Mouse (Mus musculus) frontal cortex, postnatal 36 days (tissue): ENCODE data around the gene Anp32e.
"Not testable (repeated sequence)": the region's sequence is repeated elsewhere in the genome, so short reads cannot be mapped to it uniquely, and the experiment has no call there.

Source experiments
- DNase-seq, 2 experiments: peaks; one replicate each; pipeline ENCODE4 v3.0.0; 2022; ENCODE audit warnings: low spot score in 2 of 2

The Anp32e gene

GRCm38 (mm10) chr3:95928658-95929503 is at the start of gene Anp32e:
TSS of gene Anp32e (plus strand) at chr3:95929246.
- DNase-seq: peak; percentile 97 to 98

DNA sequence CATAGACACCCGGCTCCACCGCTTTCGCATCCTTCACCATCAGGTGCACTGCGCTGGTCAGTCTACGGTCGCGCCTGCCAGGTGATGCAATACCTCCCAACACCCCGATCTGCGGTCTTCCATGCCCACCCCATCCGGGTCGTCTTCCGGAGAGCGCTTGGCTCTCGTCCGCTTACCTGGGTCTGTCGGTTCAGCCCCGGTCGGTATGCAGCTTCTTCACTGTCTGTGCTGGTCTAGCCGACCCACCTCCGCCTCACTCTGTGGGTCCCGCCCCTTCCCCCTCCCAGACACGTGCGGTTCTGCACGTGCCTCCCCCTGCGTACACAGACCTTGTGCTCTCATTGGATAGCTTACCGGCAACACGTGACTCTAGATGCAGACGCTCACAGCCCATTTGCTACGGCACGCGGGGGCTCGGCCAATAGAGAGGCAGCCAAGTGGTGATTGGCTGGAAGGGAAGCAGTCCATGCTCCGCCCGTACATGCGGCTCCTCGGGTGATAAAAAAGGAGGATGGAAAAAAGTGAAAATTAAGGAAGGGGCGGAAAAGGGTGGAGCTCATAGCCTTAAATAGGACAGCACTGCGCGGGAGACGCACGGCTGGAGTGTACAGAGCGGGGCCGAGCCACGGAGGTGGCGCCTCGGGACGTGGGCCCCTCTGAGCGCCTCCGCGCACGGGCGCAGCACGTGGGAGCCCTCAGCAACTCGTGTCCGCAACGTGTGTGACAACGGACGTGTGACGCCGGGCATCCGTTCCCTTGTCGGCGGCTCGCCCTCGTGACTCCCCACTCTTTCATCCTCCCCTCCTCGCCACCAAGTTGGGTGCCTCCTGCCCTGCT is 46.8 kb upstream of the Anp32e start, which contains the start of gene Ciart:
Ciart (minus strand) TSS at position 273 of the 837 bp plus-strand sequence.
- peak; percentile 95 to 96 for DNase-seq

- peak; percentile 66 to 75 for DNase-seq
Observed at GRCm38 (mm10) chr3:95882816-95883425, 46.1 kb upstream of the Anp32e start.

GRCm38 (mm10) chr3:95884400-95884799 is 44.6 kb upstream of the Anp32e start:
- DNase-seq: no peak

DNA sequence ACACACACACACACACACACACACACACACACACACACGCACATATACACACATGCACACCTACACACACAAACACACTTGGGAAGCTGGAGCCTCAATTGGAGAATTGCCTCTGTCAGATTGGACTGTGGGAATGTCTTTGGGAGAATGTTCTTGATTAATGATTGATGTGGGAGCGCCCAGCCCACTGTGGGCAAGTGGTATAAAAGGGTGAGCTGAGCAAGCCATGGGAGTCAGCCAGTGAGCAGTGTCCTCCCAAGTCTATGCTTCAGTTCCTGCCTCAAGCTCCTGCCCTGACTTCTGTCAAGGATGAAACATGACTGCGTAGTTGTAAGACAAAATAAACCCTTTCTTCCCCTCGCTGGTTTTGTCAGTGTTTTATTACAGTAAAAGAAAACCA is 41.5 kb upstream of the Anp32e start:
- no peak for DNase-seq

DNA sequence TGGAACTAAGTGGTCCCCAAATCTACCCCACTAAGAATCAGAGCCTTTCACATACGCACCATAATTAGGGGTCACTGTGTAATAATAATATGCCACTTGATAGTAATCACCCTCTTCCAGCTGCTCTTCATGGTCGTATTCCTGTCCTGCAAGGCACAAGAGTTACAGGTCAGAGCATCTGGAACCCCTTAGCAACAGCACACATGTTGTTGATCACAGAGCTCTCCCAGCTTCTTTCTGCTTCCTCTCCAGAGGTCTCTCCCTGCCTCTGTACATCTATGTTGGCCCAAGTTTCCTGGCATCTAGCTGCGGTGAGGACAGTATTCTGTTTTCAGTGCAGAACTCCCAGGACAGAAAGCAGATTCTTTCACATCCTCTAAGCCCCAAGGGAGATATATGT is 39.4 kb upstream of the Anp32e start:
- no peak for DNase-seq

GRCm38 (mm10) chr3:95891211-95892065 is 37.6 kb upstream of the Anp32e start, which contains the start of gene BC028528:
TSS of gene BC028528 (minus strand) at chr3:95892005.
- DNase-seq: no peak

DNA sequence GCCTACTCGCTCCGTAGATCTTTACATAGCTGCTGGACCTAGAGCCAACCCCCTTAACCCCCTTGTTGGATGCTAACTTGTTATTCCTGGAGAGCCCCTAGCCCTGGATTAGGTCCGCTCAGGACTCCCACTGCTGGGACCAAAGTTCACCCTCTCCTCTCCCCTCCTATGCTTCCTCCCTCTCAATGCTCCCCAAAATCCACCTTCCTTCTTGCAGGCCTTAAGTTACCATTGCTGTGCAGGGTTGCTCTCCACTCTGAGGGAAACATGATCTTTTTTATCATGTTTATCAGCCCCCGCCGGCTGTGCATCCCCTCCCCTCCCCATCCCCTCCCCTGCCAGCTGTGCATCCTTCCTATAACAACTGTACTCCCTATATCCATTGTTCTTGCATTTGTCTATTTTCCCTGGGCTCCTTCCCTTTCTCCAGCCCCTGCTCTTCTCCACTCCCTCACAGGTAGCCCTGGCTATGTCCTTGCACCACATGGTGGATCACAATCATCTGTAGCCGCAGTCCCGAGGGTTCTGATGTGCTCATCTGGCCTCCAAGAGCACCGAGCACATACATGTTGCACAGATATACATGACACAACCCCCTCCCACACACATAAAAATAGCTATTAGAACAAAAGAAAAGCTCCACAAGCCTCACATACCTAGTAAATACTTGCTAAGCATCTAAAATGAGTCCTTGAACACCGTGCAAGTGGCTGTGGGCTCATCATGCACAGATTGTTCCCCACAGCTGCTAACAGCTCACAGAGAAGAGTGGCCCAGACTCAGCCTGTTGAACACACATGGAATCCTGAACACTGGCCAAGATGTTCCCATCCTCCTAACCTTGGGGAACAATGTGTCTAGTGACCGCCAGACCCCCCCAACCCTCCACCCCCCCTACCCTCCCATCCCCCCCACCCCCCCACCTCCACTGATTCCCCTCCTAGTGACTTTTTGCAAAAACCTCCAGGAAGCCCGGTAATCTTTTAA is 36.7 kb upstream of the Anp32e start:
- no peak for DNase-seq

DNA sequence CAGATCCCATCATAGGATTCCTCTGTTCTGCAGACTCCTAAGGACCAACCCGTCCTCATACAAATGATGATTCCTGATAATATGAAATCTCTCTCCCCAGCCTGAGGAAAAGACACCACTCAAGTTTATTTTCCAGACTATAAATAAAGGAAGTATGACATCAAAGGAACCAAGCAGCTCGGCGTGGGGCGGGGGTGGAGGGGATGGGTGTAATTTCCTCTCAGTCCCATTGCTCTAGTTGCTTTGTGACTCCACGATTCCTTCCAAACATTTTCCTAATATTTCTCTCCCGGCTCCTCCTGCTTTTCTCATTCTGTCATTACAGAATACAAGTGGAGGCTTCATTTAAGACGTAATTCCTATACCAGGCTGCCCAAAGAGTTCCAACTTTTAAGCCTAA is 35.9 kb upstream of the Anp32e start:
- DNase-seq: no peak

DNA sequence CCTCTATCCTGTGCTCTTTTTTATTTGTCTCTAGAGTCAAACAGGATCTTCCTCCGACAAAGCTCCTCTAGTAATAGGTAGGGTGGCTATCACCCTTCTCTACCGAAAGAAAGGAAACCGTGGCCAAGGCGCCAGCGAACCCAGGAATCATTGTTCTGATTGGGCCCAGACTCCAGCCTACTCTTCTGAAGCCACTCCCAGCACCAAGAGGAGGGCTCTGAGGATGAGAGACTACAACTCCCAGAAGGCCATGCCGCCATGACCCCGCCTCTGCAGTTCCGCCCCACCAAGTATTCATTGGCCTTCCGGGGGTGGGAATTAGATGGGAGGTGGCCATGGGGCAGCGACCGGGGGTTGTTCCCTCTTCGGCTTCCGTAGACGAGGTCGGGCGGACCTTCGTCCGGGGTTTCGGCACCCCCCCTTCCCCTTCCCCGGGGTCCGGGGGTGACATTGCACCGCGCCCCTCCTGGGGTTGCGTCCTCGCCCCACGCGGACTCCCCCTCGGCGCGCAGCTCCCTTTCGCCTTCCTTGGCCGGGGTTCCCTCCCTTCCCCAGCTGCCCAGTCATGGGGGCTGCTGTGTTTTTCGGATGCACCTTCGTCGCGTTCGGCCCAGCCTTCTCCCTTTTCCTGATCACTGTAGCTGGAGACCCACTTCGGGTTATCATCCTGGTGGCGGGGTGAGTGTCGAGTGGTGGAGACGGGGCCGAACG is 35.3 kb upstream of the Anp32e start, which contains the start of gene Aph1a:
Aph1a (plus strand) TSS at position 364 of the 711 bp plus-strand sequence.
- DNase-seq: peak; percentile 96 to 97

GRCm38 (mm10) chr3:95894317-95895160 is 34.5 kb upstream of the Anp32e start:
- DNase-seq: peak; percentile 51 to 53

GRCm38 (mm10) chr3:95895501-95895900 is 33.5 kb upstream of the Anp32e start:
- DNase-seq: not testable (repeated sequence)

- no peak for DNase-seq
Observed at GRCm38 (mm10) chr3:95899800-95900524, 29.1 kb upstream of the Anp32e start.

- DNase-seq: no peak
Observed at GRCm38 (mm10) chr3:95901616-95902372, 27.3 kb upstream of the Anp32e start.

GRCm38 (mm10) chr3:95902373-95902625 is 26.7 kb upstream of the Anp32e start:
- DNase-seq: no peak

DNA sequence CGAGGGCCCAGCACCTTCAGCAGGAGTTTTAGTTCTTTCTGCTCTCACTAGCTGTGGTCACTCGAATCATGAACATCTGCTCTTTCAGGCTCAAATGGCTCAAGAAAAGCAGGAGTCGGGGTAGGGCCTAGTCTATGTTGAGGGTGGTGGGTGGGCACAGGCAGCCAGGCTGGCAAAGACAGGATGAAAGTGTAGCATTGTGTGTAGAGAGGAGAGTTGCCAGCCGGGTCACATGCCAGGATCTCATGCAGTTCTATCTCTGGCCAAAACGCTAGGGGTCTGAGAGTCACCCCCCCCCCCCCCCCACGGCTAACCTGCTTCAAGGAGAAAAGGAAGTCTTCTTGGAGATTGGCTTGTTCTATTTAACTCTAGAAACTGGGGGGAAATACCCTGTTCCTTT is 26.4 kb upstream of the Anp32e start:
- no peak for DNase-seq
